Mouse (Mus musculus) brown adipose tissue, adult 24 weeks (tissue): ENCODE data around the gene Pole2. TPM values are rescaled to one million over a fixed set of nuclear protein-coding genes. Genes with fewer than 3 reads are reported as not detected.
"Not testable (repeated sequence)": the region's sequence is repeated elsewhere in the genome, so short reads cannot be mapped to it uniquely, and the experiment has no call there.

Source experiments
- H3K27ac ChIP-seq: fragments of 200-500 bp; replicated peaks from 2 replicates; pipeline ENCODE4 v1.5.1; 2012; ENCODE audit warnings: low read depth, mild to moderate bottlenecking, low read length
- H3K4me1 ChIP-seq: fragments of 200-500 bp; 2 replicates; pipeline ENCODE4 v1.6.1; 2012; ENCODE audit warnings: low read length, mixed read lengths; ENCODE audit not compliant: control insufficient read depth, insufficient read depth, insufficient read length
- H3K4me3 ChIP-seq: fragments of 200-500 bp; 2 replicates; pipeline ENCODE4 v1.5.1; 2012; ENCODE audit warnings: low read depth, mild to moderate bottlenecking, low read length, moderate library complexity; ENCODE audit not compliant: insufficient read depth
- polyA plus RNA-seq: library from polyadenylated mRNA; stranded (reverse); fragments of >200 nt; gene quantifications from 2 replicates; pipeline ENCODE4 v1.2.4, GENCODE M21; 2012; ENCODE audit not compliant: missing spikeins, insufficient read depth, insufficient read length

Pole2 gene
- polyA plus RNA-seq, 1 experiment = not detected

- Histone ChIP-seq H3K4me3 (no peak overlapping the region), H3K27ac (no peak overlapping the region), H3K4me1 (no peaks in the 10 kb centered on the region)
Measured at GRCm38 (mm10) chr12:69175975-69176374, 52.0 kb downstream of the Pole2 start.

- H3K27ac ChIP-seq = no peak overlapping the region
- H3K4me1 ChIP-seq = 0 out of 2 replicates have a peak, but pooled peaks cover 3% of the 10 kb centered on the region
- no peak overlapping the region for H3K4me3 ChIP-seq
Measured at GRCm38 (mm10) chr12:69171307-69171706, 56.7 kb downstream of the Pole2 start.

GRCm38 (mm10) chr12:69168461-69169106, 59.4 kb downstream of the Pole2 start, which contains the start of gene Lrr1:
Gene Lrr1, plus strand, starts transcription at chr12:69168814.
- H3K4me1 ChIP-seq = 0 out of 2 replicates have a peak, but pooled peaks cover 3% of the 10 kb centered on the region
- H3K27ac ChIP-seq = peak within 1 kb of the TSS; percentile 89
- peak within 1 kb of the TSS; percentile 65 for H3K4me3 ChIP-seq

GRCm38 (mm10) chr12:69167656-69168460, 60.1 kb downstream of the Pole2 start:
- 0 out of 2 replicates have a peak, but pooled peaks cover 3% of the 10 kb centered on the region for H3K4me1 ChIP-seq
- H3K4me3 ChIP-seq = peak overlapping the region; percentile 65
- H3K27ac ChIP-seq = no peak overlapping the region

GRCm38 (mm10) chr12:69166861-69167581, 61.0 kb downstream of the Pole2 start:
- not testable (repeated sequence) for H3K27ac ChIP-seq, H3K4me1 ChIP-seq, H3K4me3 ChIP-seq

- Histone ChIP-seq H3K27ac (no peak overlapping the region), H3K4me3 (no peak overlapping the region), H3K4me1 (0 out of 2 replicates have a peak, but pooled peaks cover 3% of the 10 kb centered on the region)
Measured at GRCm38 (mm10) chr12:69164904-69165303, 63.1 kb downstream of the Pole2 start.

- H3K27ac ChIP-seq, H3K4me1 ChIP-seq, H3K4me3 ChIP-seq: not testable (repeated sequence)
Measured at GRCm38 (mm10) chr12:69163586-69163985, 64.4 kb downstream of the Pole2 start.

- not testable (repeated sequence) for H3K27ac ChIP-seq, H3K4me3 ChIP-seq, H3K4me1 ChIP-seq
Measured at GRCm38 (mm10) chr12:69160677-69161076, 67.3 kb downstream of the Pole2 start.

GRCm38 (mm10) chr12:69159578-69159940, 68.4 kb downstream of the Pole2 start:
- Histone ChIP-seq H3K27ac (no peak overlapping the region), H3K4me3 (no peak overlapping the region), H3K4me1 (peaks cover 6% of the 10 kb centered on the region; the same call in 1 of the 2 replicates)

GRCm38 (mm10) chr12:69158765-69159577, 69.0 kb downstream of the Pole2 start, which contains the start of gene Rps29:
Gene Rps29, minus strand, starts transcription at chr12:69159186.
- peak within 1 kb of the TSS; percentile 85 for H3K27ac ChIP-seq
- peak within 1 kb of the TSS; percentile 82 for H3K4me3 ChIP-seq
- H3K4me1 ChIP-seq = not testable (repeated sequence)

GRCm38 (mm10) chr12:69158366-69158764, 69.6 kb downstream of the Pole2 start:
- H3K4me1 ChIP-seq = peaks cover 6% of the 10 kb centered on the region; the same call in 1 of the 2 replicates
- peak overlapping the region; percentile 85 for H3K27ac ChIP-seq
- H3K4me3 ChIP-seq = peak overlapping the region; percentile 82

- Histone ChIP-seq H3K4me3 (no peak overlapping the region), H3K27ac (no peak overlapping the region), H3K4me1 (peaks cover 6% of the 10 kb centered on the region; the same call in 1 of the 2 replicates)
Measured at GRCm38 (mm10) chr12:69157107-69157506, 70.9 kb downstream of the Pole2 start.

- Histone ChIP-seq H3K4me3 (no peak overlapping the region), H3K27ac (no peak overlapping the region), H3K4me1 (peaks cover 6% of the 10 kb centered on the region; the same call in 1 of the 2 replicates)
Measured at GRCm38 (mm10) chr12:69156436-69156835, 71.6 kb downstream of the Pole2 start.

- Histone ChIP-seq H3K4me1 (peaks cover 6% of the 10 kb centered on the region; the same call in 1 of the 2 replicates), H3K27ac (no peak overlapping the region), H3K4me3 (no peak overlapping the region)
Measured at GRCm38 (mm10) chr12:69155923-69156322, 72.1 kb downstream of the Pole2 start.
